Mouse (Mus musculus) heart, adult 8-10 months (tissue): ENCODE results near the gene Trim17. TPM values are rescaled to one million over a fixed set of nuclear protein-coding genes. Genes with fewer than 3 reads are reported as not detected.

Experiments used
- DNase-seq: peaks from one replicate; pipeline ENCODE4 v3.0.0; 2022; ENCODE audit warnings: low spot score
- microRNA-seq: library from miRNA; unstranded; fragments of <30 nt; microRNA quantifications from one replicate; pipeline ENCODE4 v1.2.0, GENCODE M21; 2022
- total RNA-seq, 4 experiments: library from RNA; stranded (reverse); gene quantifications; 2 replicates each; pipeline ENCODE4 v1.2.4; 2022

Trim17 gene
- total RNA-seq, 4 experiments from 2014 or later, result 0.06 to 0.20 (median 0.08) TPM; not detected in 1

GRCm38 (mm10) chr11:58991911-58992310 is 37.4 kb downstream of the Trim17 start:
- no peak for DNase-seq

DNA sequence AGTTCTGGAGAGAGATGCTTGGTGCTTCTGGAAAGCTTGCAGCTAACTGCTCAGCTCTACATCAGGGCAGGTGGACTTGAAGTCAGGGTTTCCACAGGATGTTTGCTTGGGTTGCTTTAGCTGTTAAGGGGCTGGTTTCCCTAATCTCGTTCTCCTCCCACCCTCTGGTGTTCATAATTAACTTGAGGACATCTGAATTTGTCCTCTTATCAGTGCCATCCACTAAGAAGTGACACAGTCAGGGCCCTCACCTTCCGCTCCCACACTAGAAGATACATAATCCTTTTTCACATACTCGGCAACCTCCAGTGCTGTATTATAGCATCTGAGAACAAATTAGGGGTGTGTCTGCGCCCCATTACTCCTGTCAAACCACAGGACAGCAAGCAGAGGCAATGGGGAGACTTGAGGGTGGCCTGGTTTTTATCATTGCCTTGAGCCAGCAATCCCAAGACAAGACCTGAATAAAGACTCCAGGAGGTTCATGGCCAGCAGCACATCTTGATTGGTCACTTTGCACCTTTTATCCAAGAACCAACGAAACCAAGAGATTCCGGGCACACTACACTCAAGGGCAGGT is 38.7 kb downstream of the Trim17 start:
- DNase-seq, result no peak

DNA sequence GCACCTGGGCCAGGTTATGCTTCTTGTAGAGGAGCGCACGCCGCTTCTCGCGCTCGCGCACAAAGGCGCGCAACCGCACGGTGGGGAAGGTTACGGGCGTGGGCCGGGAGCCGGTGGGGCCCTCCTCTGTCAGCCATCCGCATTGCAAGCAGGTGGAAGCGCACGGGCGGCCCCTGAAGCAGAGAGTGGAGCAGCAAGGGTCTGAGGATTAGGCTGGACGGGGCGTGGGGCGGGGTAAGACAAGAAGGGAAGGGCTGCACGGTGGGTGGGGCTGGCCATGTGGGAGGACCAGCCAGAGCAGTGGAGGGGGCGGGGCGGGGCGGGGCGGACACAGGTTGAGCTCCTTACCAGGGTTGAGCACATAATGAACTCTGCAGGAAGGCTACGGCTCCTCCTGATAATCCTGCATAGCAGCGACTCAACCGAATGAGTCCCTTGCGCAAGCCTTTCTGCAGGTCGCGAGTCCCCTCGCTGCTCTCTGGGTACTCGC is 39.9 kb downstream of the Trim17 start:
- DNase-seq, result no peak

DNA sequence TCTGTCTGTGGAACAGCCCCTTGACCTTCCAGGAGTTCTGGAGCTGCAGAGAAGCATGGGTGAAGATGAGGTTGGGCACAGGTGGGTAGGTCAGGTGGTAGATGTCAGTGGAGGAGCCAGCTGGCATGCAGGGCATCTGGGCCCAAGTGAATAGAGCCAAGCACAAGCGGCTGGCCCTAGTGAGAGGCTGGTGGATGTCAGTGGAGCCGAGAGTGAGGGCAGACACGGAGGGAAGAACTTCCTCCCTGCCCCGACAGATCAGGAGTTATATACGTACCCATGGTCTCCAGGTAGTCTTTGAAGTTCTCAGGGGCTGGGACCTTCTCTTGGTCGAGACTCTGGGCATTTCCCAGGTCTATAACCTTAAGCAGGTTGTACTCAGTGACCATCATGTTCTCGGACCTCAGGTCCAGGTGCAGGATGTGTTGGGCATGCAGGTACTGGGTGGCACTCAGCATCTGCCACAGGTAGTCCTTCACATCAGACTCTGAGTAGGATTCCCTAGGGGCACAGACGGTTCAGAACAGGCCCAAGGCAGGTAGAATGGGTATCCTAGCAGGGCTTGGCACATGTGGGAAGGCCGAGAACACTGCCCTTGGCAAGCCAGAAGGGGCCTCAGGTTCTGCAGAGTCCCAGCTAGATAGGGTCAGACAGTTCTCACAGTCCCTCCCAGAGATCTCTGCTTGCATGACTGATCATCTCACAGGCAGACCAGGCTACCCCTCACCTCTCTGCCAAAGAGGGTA is 40.7 kb downstream of the Trim17 start:
- no peak for DNase-seq

DNA sequence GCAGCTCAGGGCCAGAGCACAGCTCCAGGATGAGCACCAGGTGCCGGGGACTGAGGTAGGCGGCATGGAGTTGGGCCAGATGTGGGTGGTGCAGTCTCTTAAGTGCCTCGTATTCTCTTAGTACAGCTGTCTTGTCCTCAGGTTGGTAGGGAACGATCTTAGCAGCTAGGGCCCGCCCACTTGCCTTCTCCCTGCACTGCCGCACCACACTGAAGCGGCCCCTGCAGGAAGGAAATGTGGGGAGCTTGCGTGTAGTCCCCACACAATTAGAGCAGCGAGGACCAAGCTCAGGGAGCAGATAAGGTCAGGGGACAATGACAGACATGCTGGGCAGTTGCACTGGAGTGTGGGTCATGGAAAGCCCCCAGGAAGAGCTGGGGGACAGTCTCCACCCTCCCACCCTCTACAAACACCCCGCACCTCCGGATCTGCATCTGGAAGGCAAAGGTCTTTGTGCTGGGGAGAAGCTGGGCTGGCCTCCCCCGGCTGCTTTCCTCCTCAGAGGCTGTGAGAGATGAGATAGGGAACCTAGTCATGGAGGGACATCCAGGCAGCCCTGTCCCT is 41.4 kb downstream of the Trim17 start:
- no peak for DNase-seq

DNA sequence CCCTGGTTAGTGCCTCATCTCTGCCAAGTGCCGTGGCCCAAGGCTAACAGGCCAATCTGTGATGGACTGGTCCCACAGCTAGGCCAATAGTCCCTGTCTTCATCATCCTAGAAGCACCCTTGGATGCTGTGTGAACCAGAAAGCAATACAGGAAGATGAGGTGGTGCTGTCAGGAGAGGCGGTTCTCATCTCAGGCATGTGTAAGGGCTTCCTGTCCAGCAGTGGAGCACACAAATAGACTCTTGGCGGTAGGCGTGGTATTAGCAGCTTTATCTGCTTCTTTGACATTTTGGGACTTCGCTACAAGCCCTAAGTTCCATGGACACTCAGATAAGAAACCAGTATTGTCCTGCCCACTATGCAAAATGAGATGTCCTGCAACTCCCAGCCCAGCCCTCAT is 43.1 kb downstream of the Trim17 start:
- DNase-seq, result no peak

GRCm38 (mm10) chr11:58999158-58999557 is 44.7 kb downstream of the Trim17 start:
- peak; percentile 73 for DNase-seq

DNA sequence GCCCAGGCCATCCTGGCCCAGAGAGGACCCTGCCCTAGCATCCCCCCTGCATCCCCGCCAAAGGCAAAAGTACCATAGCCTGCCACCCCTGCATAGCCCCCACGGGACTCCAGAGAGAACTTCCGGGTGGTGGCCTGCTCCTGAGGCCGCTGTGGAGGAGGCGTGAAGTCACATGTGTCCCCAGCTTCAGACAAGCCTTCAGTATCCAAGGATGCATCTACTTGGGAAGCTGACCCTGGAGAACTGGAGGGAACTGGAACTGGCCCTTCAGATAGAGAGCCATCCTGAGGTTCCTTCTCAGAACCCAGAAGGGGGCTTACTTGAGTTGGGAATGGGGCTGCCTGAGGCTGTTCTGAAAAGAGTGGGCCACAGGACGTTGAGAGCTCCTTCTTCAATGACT is 45.3 kb downstream of the Trim17 start:
- DNase-seq, result no peak

DNA sequence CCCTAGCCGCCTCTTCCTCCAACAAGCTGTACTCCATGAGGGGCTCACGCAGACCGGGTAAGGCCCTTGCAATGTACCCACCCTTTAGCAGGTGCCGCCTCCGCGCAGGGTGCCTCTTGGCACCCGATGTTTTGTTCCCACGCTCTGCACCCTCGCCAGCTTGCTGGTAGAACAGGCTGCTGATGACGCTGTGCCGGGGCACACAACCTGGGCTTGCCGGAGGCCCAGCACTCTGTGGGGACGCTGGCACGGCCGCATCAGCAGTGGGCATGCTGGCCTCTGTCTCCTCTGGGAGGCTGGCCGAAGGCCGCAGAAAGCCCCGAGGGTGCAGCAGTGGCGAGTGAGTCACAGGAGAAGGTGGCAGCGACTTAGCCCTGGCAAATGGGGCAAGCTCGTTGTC is 46.1 kb downstream of the Trim17 start:
- no peak for DNase-seq

DNA sequence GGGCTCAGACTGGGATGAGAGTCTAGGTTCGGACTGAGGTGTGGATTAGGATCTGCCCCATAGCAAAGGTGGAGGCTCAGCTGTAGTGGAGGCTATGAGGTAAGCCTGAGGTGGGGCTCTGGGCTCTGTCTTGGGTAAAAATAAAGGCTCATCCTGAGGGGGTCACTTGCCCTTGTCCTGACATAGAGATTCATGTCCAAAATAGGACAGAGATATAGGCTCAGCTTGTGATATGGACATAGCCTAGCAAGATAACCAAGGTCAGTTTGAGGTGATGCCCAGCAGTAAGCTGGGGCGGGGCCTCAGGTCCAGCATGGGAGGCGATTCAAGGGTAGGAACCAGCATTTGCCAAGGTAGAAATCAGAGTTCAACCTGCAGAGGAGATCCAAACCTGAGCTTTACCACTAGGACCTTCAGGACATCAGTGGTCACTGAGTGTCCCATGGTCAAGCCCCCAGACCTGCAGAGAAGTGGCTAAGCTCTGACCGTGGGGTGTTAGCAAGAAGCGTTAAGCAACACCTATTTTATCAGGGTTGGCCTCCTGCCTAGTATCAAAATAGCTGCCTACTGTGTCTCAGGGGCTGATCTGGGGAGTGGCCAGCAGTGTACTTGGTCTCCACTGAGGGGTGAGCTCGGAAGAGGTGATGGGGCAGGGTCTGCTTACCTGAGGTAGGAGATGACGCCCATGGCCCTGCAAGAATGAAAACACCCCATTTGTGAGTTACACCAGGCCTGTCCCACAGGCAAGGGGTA is 48.0 kb downstream of the Trim17 start:
- DNase-seq, result no peak

DNA sequence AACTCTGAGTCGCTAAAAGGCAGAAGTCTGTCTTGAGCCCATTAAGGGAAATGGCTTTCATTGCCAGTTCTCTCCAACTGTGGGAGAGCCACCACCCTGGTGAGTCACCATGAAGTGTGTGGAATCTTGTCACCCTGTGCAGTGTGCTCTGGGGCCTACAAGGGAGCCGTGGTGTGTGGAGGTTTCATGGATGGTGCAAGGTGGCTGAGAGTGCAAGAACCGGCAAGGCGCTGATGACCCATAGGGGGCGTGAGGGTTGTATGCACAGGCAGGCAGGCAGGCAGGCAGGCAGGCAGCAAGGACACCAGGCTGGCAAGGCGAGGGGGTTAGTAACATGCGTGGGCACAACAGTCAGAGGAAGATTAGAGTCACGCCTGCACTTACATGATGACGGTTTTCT is 60.6 kb downstream of the Trim17 start:
- DNase-seq, result no peak

Small RNAs within 50 kb of the gene (microRNA-seq; reads per million reads assigned to microRNA genes)
- not detected for gene Gm44313

Other genes with a start within 250 kb of the Trim17 start
- gene Olfr318, start 230.7 kb upstream of the Trim17 start, total RNA-seq, result not detected
- not detected for gene Olfr317, start 215.5 kb upstream of the Trim17 start, total RNA-seq
- not detected for gene Olfr316, start 202.0 kb upstream of the Trim17 start, total RNA-seq
- gene Olfr315, start 181.5 kb upstream of the Trim17 start, total RNA-seq, result not detected
- gene Olfr314, start 171.7 kb upstream of the Trim17 start, total RNA-seq, result not detected
- gene Fam183b, start 152.7 kb upstream of the Trim17 start, total RNA-seq, result under 1 TPM in 2 of 4 experiments, not detected in 2; 0.52 to 0.69 TPM
- gene Olfr313, start 139.7 kb upstream of the Trim17 start, total RNA-seq, result not detected
- gene Olfr312, start 125.4 kb upstream of the Trim17 start, total RNA-seq, result not detected
- gene Olfr311, start 115.4 kb upstream of the Trim17 start, total RNA-seq, result not detected
- 1 to 10 TPM; 1.1 to 2.5 (median 1.6) TPM for gene Gm12258, start 107.5 kb upstream of the Trim17 start, total RNA-seq
- 1 to 10 TPM; 1.6 to 3.1 (median 1.9) TPM for gene 2810021J22Rik, start 87.5 kb upstream of the Trim17 start, total RNA-seq
- 1 to 10 TPM; 3.0 to 4.5 (median 4.1) TPM for gene Zfp39, start 50.5 kb upstream of the Trim17 start, total RNA-seq
- under 1 TPM in 1 of 4 experiments, not detected in 3; 0.09 TPM for gene Btnl10, start 36.8 kb upstream of the Trim17 start, total RNA-seq
- gene Rnf187, start 15.8 kb upstream of the Trim17 start, total RNA-seq, result 100 to 1,000 TPM; 165 to 184 (median 175) TPM
- gene Hist3h2ba, start 5.8 kb upstream of the Trim17 start, total RNA-seq, result 1 to 10 TPM in 3 of 4 experiments, not detected in 1; 1.3 to 1.4 (median 1.3) TPM
- gene Hist3h2a, start within 50 bp of the Trim17 start, total RNA-seq, result 10 to 100 TPM; 10.5 to 17.8 (median 16.0) TPM
- 10 to 100 TPM; 14.7 to 18.9 (median 16.5) TPM for gene Trim11, start 23.4 kb downstream of the Trim17 start, total RNA-seq
- gene Obscn, start 181.7 kb downstream of the Trim17 start, total RNA-seq, result 1,000 to 10,000 TPM in 1 of 4 experiments, 100 to 1,000 TPM in 3; 788 to 1,002 (median 896) TPM
- gene Iba57, start 209.1 kb downstream of the Trim17 start, total RNA-seq, result 10 to 100 TPM; 14.8 to 21.8 (median 19.4) TPM
- gene Gjc2, start 228.5 kb downstream of the Trim17 start, total RNA-seq, result under 1 TPM; 0.62 to 0.82 (median 0.63) TPM
- 100 to 1,000 TPM; 112 to 142 (median 128) TPM for gene Guk1, start 237.5 kb downstream of the Trim17 start, total RNA-seq
- 100 to 1,000 TPM; 100 to 119 (median 114) TPM for gene Mrpl55, start 247.8 kb downstream of the Trim17 start, total RNA-seq